Mouse (Mus musculus) heart, adult 2 months (tissue): ENCODE results near the gene Xpo4. TPM values are rescaled to one million over a fixed set of nuclear protein-coding genes. Genes with fewer than 3 reads are reported as not detected.

Experiments used
- DNase-seq, 2 experiments: peaks; one replicate each; pipeline ENCODE4 v3.0.0; 2021
- H3K27ac ChIP-seq: fragments of 200-600 bp; 2 replicates; pipeline ENCODE4 v1.8.1; 2022
- H3K27me3 ChIP-seq: fragments of 200-500 bp; 2 replicates; pipeline ENCODE4 v1.6.1; 2012; ENCODE audit warnings: mild to moderate bottlenecking, low read length, inconsistent platforms, mixed read lengths; ENCODE audit not compliant: control insufficient read depth, insufficient read depth
- H3K36me3 ChIP-seq: fragments of 200-500 bp; 2 replicates; pipeline ENCODE4 v1.6.1; 2012; ENCODE audit warnings: low read length, inconsistent platforms; ENCODE audit not compliant: control insufficient read depth, insufficient read depth
- H3K4me1 ChIP-seq: fragments of 200-500 bp; 2 replicates; pipeline ENCODE4 v1.6.1; 2011; ENCODE audit warnings: low read length; ENCODE audit not compliant: control insufficient read depth, insufficient read depth
- H3K4me3 ChIP-seq: fragments of 200-600 bp; 2 replicates; pipeline ENCODE4 v1.8.1; 2022
- H3K79me2 ChIP-seq: fragments of 200-500 bp; replicated peaks from 2 replicates; pipeline ENCODE4 v1.6.1; 2012; ENCODE audit warnings: mild to moderate bottlenecking, inconsistent platforms, low read length, moderate library complexity, mixed read lengths; ENCODE audit not compliant: control insufficient read depth, insufficient read depth
- H3K9ac ChIP-seq: fragments of 200-500 bp; 2 replicates; pipeline ENCODE4 v1.6.1; 2012; ENCODE audit warnings: low read depth, mild to moderate bottlenecking, control low read depth, inconsistent platforms, low read length, mixed read lengths
- CTCF ChIP-seq: fragments of 200-600 bp; IDR thresholded peaks from 2 replicates; pipeline ENCODE4 v1.8.1; 2022; ENCODE audit warnings: antibody characterized with exemption, mild to moderate bottlenecking, moderate library complexity
- EP300 ChIP-seq: fragments of 200-500 bp; IDR thresholded peaks from 2 replicates; pipeline ENCODE4 v1.6.1; 2011; ENCODE audit warnings: low read depth, low read length, control low read depth; ENCODE audit not compliant: insufficient read depth
- POLR2A ChIP-seq: fragments of 200-500 bp; IDR thresholded peaks from 2 replicates; pipeline ENCODE4 v1.6.1; 2011; ENCODE audit warnings: mild to moderate bottlenecking, low read depth, low read length, control low read depth; ENCODE audit not compliant: insufficient read depth
- WGBS: fragments of 180-500 bp; shearing (Covaris S2); methylation state at CpG from one replicate; pipeline ENCODE4 v1.1.7; 2018; 5-methylcytosine and 5-hydroxymethylcytosine counted together
- intact Hi-C: fragments of 180-260 bp; cut with DNase I; formaldehyde crosslinking; loops from one replicate; pipeline ENCODE4 v1.15.1; 2025
- polyA plus RNA-seq: library from polyadenylated mRNA; depleted of rRNA; stranded (reverse); fragments of >200 nt; gene quantifications from 2 replicates; pipeline ENCODE4 v1.2.3, GENCODE M21; 2012
- total RNA-seq, 2 experiments: library from RNA; stranded (reverse); gene quantifications; 2 replicates each; pipeline ENCODE4 v1.2.3; 2021

Gene Xpo4
- total and polyA plus RNA-seq, 3 experiments = 2.8 to 12.7 (median 10.9) TPM

DNA sequence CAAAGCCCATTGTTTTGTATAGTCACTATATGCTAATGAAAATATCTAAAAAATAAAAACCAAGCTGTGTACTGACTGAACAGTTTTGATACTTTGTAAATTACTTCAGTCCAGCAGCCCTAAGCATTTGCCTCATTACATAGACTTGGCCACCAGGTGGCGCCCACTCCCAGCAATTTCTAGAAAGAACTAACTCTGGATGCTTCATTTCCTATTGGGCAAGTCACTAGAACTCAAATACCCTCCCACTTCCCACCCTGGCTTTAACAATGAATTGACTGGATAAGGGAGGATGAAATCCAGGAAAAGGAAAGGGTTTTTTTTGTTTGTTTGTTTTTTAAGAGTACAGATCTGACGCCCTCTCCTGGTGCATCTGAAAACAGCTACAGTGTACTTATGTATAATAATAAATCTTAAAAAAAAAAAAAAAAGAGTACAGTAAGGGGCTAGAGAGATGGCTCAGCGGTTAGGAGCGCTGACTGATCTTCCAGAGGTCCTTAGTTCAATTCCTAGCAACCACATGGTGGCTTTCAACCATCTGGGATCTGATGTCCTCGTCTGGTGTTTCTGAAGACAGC is 14.8 kb upstream of the Xpo4 start:
- TF ChIP-seq CTCF = peak; percentile 88
- TF ChIP-seq EP300 = peak; percentile 47; the same call in 1 of the 2 replicates
- no peak for TF ChIP-seq POLR2A
- H3K79me2 ChIP-seq = no peaks in the 10 kb centered on the region
- no peak overlapping the region for H3K9ac ChIP-seq
- no peaks in the 10 kb centered on the region for H3K27me3 ChIP-seq
- H3K27ac ChIP-seq = no peak overlapping the region
- 23% methylated on average over 5 of the region's 5 CpGs for WGBS
- intact Hi-C loops = loop anchor here (1.0 to 10.0 kb wide), 4 partner anchors 115 to 1432 kb away; partner anchors contain the start of genes Mrpl57, Sap18 and Ska3
- no peaks in the 10 kb centered on the region for H3K36me3 ChIP-seq
- H3K4me3 ChIP-seq = no peak overlapping the region
- H3K4me1 ChIP-seq = peaks cover 1% of the 10 kb centered on the region; the same call in 1 of the 2 replicates
- DNase-seq = peak; percentile 83 to 88

DNA sequence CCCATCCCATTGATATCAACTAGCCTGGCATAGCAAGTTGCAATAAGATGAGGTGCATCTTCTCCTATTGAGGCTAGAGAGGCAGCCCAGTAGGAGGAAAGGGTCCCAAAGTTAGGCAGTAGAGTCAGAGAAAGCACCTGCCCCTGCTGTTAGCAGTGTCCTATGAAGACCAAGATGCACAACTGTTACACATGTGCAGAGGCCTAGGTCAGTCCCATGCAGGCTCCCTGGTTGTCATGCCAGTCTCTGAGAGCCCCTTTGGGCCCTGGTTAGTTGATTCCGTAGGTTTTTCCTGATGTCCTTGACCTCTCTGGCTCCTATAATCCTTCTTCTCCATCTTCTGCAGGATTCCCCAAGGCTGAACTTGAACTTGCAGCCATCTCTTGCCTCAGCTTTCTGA is 14.3 kb upstream of the Xpo4 start:
- 9% methylated on average over 1 of the region's 1 CpGs for WGBS

DNA sequence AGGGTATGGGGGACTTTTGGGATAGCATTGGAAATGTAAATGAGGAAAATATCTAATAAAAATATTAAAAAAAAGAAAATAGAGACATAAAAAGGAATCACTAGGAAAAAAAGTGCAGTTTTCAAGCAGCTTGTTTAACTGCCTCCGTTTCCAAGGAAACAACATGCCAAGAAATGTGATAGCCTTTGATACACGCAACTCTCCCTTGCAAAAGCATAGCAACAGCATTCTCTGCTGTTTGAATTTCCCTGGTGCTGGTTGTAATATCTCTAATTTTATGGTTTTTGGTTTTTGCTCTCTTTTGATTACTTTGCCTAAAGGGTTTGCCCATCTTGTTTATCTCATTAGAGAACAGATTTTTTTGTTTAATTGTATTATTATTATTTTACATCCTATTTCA is 10.3 kb upstream of the Xpo4 start:
- no peaks in the 10 kb centered on the region for H3K36me3 ChIP-seq
- TF ChIP-seq EP300 = no peak
- TF ChIP-seq CTCF = peak; percentile 16
- TF ChIP-seq POLR2A = no peak
- no peak overlapping the region for H3K4me3 ChIP-seq
- no peaks in the 10 kb centered on the region for H3K79me2 ChIP-seq
- intact Hi-C loops = no loop called here
- H3K27me3 ChIP-seq = no peaks in the 10 kb centered on the region
- DNase-seq = no peak
- H3K9ac ChIP-seq = no peak overlapping the region
- 56% methylated on average over 2 of the region's 2 CpGs for WGBS
- H3K4me1 ChIP-seq = peaks cover 1% of the 10 kb centered on the region; the same call in 1 of the 2 replicates
- H3K27ac ChIP-seq = no peak overlapping the region

More for the DNA sequence above, 14.3 kb upstream of the Xpo4 start:
- H3K79me2 ChIP-seq = no peaks in the 10 kb centered on the region
- intact Hi-C loops = no loop called here
- DNase-seq = no peak
- peaks cover 1% of the 10 kb centered on the region; the same call in 1 of the 2 replicates for H3K4me1 ChIP-seq
- H3K9ac ChIP-seq = no peak overlapping the region
- H3K27me3 ChIP-seq = no peaks in the 10 kb centered on the region
- H3K4me3 ChIP-seq = no peak overlapping the region
- TF ChIP-seq POLR2A (no peak), CTCF (no peak), EP300 (no peak)
- no peaks in the 10 kb centered on the region for H3K36me3 ChIP-seq
- no peak overlapping the region for H3K27ac ChIP-seq

DNA sequence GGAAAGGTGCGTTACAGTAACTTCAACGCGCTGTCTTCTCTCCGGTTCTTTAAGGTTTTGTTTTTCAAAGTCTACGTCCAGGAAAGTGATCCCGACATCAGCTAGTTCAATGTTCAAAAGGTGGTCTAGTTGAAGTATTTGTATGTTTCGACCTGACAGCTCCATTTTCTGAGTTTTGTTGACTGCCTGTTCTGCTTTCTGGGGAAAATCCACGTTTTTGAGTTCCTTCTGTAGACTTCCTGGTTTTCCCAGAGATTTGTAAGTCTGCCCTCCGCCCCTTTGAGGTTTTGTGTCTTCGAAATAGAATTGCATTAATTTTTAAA is 359 bp upstream of the Xpo4 start:
- intact Hi-C loops = no loop called here
- 3% methylated on average over 10 of the region's 10 CpGs for WGBS
- Histone ChIP-seq H3K9ac (peak overlapping the region; percentile 82), H3K79me2 (peaks cover 4% of the 10 kb centered on the region), H3K27ac (peak overlapping the region; percentile 89), H3K36me3 (no peaks in the 10 kb centered on the region; the same call in 1 of the 2 replicates), H3K4me3 (peak overlapping the region; percentile 77), H3K27me3 (no peaks in the 10 kb centered on the region), H3K4me1 (no peaks in the 10 kb centered on the region)
- TF ChIP-seq CTCF (no peak), EP300 (no peak), POLR2A (no peak)
- DNase-seq = no peak

DNA sequence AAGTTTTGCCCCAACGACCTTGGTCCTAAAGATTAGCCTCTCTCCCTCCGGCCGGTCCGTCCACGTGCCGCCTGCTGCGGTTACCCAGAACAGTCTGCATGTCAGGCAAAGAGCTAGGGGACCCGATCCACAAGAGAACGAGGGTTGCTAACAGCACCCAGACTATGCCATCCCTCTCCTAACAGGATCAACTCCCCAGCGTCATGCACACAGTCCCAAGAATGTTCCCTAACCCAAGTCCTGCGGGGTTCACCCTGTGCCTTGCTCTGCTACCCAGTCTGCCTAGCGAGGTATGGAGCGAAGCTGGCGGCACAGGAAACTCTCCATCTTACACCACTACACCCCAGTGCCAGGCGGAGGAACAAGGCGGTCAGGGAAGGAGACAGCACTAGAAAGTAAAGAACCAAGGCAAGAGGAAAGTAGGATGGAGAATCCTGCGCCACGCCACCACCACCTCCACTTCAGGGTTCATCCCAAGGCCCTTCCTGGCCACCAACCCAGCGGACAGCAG is 864 bp downstream of the Xpo4 start:
- no peak for TF ChIP-seq CTCF
- TF ChIP-seq POLR2A = no peak
- peaks cover 4% of the 10 kb centered on the region for H3K79me2 ChIP-seq
- H3K36me3 ChIP-seq = no peaks in the 10 kb centered on the region; the same call in 1 of the 2 replicates
- 1% methylated on average over 19 of the region's 19 CpGs for WGBS
- H3K27ac ChIP-seq = peak overlapping the region; percentile 89
- intact Hi-C loops = no loop called here
- H3K4me1 ChIP-seq = no peaks in the 10 kb centered on the region
- no peak for DNase-seq
- H3K4me3 ChIP-seq = peak overlapping the region; percentile 77
- no peaks in the 10 kb centered on the region for H3K27me3 ChIP-seq
- H3K9ac ChIP-seq = peak overlapping the region; percentile 82

DNA sequence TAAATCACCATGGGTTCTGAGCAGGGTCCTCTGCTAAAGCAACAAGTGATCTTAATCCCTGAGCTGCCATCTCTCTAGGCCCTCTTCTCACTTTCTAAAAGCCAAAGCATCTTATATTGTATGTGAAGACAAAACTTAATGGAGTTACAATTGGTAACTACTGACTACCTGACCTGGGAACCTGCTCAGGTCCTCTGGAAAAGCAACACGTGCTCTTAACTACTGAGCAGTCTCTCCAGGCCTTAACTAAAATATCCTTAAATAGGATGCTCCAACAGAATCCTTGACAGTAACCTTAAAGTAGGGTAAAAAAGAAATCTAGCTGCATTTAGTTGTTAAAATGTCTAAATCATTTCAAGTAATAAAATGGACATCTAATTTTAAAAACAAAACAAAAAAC is 1.6 kb downstream of the Xpo4 start:
- no peak overlapping the region; the same call in 1 of the 2 replicates for H3K27ac ChIP-seq

More for the DNA sequence above, 1.6 kb downstream of the Xpo4 start:
- TF ChIP-seq POLR2A = no peak
- TF ChIP-seq EP300 = no peak
- TF ChIP-seq CTCF = no peak
- Histone ChIP-seq H3K36me3 (no peaks in the 10 kb centered on the region; the same call in 1 of the 2 replicates), H3K9ac (no peak overlapping the region), H3K4me1 (no peaks in the 10 kb centered on the region), H3K27me3 (no peaks in the 10 kb centered on the region), H3K4me3 (peak overlapping the region; percentile 77), H3K79me2 (peaks cover 4% of the 10 kb centered on the region)
- intact Hi-C loops = no loop called here
- WGBS = 24% methylated on average over 1 of the region's 1 CpGs
- DNase-seq = no peak
